Mouse (Mus musculus) spleen, adult 12 weeks (tissue): ENCODE measurements at regions not wholly inside any gene's neighbourhood (a gene's known extent, or its start where the extent isn't known, plus 50 kb on each side); places are given as distances from the start of the nearest gene placed in this dataset.

Source experiments
- DNase-seq: peaks from one replicate; pipeline ENCODE4 v3.0.0; 2022; ENCODE audit warnings: low spot score

DNA sequence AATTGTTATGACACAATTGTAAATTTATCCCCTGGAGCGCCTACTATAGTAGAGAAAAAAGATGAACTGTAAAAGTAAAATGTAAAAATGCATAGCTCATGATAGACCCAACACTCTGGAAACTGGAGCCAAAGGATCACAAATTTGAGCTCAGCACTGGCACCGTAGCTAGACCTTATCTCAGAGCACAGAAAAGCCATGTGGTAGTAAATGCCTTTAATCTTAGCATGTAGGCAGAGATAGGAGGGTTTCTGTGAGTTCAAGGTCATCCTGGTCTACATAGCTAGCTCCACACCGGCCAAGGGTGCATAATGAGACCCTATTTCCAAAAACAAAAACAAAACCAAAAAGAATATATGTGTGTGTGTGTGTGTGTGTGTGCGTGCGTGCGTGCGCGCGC, 203.6 kb upstream of the Hnrnpa3 start:
- DNase-seq, result no peak

DNA sequence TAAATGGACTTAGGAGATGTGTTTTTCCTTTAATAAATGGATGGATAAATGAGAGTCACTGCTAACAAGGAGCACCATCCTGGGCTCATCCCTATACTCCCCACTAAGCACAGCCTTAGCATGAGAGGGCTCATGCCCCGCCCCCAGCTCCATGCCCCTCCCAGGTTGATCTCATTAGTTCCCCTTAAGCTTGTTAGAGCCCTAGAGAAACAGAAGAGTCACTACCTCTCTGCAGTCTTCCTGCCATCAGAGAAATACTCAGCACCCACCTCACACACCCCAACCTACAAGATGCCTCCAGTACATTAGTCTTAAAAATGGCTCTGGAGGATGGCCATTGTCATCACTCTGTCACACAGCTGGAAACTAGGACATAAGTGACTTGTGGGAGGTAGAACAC, 202.8 kb upstream of the Hnrnpa3 start:
- DNase-seq, result no peak

DNA sequence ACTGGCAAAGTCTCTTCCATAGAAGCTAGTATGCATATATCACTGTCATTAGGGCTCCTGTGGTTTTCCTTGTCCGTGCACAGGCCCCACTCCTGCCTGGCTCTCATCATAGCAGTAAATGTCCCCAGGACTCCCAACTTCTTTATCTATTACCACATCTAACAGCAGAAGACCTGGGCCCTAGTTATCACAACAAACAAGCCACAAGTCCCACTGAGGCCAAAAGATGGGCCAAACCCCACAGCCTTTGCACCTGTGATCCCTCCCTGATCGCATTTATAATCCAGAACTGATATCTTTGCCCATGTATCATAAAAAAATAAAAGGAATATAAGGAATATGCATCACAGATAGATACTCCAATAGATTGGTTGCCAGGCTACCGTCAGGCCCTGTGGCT, 201.6 kb upstream of the Hnrnpa3 start:
- no peak for DNase-seq

DNA sequence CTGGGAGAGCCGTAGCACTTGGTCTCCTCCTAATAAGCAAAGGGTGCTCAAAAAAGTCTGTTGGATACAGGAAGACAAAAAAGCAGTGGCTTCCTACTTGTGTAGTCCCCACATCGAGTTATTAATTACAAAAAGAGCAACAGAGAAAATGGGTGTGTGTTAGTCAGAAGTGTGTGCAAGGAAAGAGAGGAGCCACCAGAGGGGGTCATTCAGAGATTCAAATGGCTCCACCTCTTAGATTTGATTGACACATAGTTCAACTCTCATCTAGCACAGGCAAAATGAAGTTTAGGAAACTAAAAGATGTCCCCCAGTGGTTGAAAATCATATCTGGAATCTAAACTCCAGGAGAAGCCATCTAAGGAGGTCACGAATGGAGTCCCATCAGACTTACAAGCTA, 200.2 kb upstream of the Hnrnpa3 start:
- no peak for DNase-seq

DNA sequence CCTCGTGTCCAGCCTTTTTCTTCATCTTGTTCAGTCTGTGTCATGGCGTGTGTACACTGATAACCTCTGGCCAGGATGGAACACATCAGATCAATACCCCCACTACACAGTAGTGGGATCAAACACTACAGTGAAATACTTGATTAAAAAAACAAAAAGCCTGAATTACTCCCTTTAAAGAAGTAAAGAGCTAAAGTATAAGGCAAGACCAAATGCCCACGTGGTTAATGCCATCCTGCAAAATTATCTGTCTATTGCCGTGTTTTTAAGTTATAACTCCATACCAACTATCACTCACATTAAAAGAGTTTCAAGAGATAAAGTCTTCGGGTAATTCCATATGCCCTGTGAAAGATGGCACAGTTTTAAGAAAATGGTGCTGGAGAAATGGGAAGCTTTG, 198.6 kb upstream of the Hnrnpa3 start:
- DNase-seq, result no peak

DNA sequence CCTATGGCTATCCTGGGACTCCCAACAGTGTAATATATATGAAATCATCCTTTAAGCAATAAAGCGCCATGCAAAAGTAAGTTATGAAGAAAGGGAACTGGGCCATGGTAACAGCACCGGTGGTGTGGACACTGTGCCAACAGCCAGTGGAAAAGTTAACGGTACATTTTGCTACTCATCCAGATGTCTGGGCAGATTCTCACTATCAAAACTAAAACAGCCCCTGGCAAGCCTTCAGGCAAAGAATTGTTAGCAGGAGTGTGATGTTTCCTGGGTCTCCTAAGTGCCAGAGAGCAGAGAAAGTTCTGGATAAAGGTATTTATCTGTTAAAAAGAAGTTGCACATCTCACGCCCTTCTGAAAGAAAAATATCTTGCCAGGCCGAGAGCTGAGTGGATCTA, 198.0 kb upstream of the Hnrnpa3 start:
- peak; percentile 19 for DNase-seq

DNA sequence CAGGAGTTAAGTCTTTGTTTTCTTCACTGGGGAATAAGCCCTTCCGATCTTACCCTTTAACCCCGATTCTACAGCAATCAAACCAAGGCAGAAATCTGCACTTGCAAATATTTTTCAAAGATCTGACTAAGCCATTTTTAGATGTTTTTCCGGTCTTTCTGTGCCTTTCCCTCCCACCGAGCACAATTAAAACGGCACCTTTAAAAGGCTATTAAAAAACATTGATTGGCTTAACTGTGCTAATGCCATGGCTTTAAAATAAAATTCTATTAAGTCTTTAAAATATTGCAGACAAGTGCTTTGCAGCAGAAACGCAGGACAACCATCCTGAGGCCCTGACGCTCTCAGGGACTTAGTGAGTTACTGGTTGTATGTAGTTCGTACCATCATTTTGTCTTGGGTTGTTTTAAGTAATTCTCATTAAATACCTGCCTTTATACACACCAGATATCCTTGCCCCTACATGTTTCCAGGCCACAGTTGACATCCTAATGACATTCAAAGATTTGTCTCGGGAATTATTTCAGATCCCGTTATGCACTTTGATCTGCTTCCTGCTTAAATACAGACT, 197.6 kb upstream of the Hnrnpa3 start:
- no peak for DNase-seq

DNA sequence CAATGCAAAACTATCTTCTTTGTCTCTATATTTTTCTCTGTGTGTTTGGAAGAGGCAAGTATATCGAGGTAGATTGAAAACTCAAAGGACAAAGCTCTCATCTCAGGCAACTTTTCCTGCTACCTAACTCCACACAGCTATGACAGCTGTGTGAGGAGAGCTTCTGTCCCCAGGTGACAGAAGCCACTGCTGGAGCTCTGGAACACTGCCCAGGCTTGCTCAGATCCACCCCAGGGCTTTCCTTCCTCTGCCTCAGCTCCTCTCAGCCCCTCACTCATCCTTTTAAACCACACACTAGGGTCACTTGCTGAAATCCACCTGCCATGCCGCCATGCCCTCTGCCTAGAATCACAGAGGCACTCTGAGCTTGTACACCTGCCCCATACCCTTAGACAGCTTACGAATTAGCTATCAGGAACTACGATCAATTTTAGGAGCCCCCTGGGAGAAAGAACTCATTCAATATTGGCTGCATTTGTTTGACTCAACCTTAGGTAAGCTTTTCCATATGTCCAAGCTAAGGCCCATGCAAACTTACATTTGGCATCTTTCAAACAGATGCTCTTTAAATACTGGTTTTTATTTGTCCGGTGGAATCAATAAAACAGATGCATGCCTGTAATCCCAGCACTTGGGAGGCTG, 196.9 kb upstream of the Hnrnpa3 start:
- no peak for DNase-seq

DNA sequence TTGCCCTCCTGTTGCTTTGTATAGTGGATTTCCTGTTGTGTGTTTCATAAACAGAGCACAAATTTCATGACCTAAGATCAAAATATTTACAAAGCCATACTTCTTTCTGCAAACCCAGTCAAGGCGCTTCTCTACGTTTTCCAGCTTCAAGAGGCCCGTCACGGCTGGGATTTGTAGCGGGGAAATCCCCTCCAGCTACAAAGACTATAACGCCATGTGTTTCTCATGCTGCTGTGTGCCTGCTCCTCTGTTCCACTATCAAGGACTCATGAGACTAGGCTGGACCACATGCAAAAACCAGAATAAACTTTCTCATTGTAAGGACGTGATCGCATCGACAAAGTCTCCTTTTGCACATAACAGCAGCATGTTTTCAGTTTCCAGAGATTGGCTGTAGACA, 196.0 kb upstream of the Hnrnpa3 start:
- no peak for DNase-seq

DNA sequence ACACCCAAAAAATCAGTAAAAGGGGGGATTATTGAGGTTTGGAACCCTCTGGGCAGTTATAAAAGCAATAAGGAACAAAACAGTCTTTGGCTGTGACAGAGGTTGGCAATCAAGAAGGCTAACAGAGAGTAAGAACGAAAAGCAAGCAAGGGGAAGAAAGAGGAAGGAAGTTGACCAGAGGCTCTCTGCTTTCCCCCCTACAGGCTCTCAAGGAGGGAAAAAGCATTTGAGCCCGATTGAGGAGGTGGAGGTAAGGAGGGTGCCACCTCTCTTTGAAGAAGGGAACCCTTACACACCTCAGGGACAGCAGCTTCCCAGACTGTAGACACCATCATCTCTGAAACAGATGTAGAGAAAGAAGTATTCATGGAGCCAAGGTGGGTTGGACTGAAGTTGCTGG, 194.6 kb upstream of the Hnrnpa3 start:
- no peak for DNase-seq

DNA sequence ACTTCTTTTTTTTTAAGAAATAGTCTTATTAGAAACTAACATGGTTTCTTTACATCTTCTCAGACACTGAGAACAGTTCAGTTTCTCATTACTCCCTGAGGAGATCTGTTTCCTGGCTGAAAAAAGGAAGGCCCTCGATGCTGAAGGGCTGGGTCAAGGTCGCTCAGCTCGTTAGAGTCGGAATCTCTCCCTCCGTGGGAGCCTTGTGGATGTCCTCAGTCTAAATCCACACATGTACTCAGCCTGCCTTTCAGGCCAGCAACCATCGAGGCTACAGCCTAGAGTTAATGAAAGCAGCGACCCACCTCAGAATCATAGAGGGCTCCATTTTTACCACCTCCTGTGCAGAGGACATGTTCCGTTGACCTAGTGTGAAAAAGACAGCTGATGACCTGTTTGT, 190.2 kb upstream of the Hnrnpa3 start:
- no peak for DNase-seq

DNA sequence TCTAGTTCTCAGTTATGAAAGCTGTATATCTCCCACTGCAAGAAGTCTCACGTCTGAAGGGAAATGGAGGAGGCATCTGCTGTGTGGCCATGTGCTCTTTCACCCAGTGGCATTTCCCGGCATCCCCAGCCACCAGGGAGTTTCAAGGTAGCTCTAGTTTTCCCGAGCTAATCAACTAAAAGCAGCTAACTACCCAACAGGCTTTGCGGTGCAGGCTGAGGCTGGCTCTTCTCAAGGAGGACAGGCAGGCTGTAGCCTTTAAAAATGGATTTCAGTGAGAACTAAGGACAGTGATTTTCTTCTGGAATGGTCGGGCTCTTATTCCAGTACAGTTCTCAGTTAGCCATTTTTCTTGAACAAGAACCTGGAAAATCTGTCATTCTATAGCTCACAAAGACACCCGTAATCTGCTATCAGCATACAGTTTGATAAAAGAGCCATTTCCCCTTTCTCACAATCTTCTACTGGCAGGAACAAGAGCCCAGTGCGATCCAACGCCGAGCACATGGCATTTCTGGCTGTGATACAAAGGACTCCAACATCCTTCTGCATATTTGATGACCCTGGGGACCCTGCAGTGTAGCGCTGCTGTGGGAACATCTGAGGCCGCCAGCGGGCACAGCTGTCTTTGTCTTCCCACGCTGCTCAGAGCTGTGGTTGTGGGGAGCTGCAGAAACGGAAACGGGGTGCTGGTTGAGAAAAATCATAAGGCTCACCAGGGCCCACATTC, 188.9 kb upstream of the Hnrnpa3 start:
- DNase-seq, result peak; percentile 24

DNA sequence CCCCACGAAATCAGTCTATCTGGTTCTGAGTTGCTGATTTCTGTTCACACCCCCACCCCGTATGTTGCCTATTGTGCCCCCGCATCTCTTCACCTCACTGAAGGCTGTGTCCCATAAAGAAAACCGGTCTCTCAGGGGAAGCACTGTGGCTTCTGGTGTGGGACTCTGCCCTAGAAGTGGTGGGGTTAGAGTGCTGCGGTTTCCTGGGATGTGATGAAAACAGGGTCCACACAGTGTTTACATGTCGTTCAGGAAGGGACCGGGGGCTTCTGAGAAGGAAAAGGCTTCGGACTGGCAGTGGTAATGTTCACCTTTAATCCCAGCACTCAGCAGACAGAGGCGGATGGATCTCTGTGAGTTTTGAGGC, 188.4 kb upstream of the Hnrnpa3 start:
- DNase-seq, result no peak

DNA sequence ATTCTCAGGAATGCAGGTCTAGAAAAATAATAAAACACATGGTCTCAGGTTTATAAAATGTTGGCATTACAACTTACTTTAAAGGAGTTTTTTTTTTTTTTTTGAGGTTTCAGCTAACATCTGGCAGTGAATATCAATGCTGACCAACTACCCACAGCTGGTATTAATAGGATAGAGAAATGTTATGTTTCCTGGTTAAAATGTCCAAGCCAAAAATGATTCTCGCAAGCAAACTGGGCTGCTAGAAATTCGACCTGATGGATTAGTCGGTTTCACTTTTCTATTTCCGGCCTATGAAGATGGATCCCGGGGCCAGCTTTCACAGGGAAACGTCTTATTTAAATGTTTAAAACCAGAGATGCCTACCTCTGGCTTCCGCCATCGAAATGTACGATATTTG, 186.6 kb upstream of the Hnrnpa3 start:
- DNase-seq, result no peak

DNA sequence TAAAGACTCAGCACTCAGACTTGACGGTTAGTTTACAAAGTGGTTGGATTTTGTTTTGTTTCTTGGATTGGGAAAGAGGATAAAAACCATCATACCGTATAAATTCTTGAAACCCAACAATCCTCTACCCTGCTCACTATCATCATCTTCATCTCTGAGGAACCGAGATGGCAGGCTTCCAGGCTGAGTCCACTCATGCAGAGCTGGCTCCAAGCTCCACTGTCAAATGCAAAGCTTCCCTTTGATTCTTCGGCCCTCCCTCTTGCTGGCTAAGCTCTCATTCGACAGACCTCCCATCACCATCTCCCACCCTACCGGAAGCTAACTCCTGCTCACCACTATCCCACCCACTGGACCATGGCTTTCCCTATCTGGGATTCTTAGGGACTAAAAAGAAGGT, 184.6 kb upstream of the Hnrnpa3 start:
- DNase-seq, result no peak

DNA sequence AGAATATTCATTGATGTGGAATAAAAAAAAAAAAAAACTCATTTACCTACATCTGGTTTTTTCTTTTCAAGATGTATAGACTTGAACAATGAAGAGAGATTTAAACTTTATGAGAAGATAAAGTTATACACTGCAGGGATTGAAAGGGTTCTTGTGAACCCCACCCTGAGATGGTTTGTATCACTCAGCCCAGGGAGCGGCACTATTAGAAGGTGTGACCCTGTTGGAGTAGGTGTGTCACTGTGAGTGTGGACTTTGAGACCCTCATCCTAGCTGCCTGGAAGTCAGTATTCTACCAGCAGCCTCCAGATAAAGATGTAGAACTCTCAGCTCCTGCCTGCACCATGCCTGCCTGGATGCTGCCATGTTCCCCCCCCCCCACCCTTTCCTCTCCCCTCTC, 182.7 kb upstream of the Hnrnpa3 start:
- DNase-seq, result no peak

DNA sequence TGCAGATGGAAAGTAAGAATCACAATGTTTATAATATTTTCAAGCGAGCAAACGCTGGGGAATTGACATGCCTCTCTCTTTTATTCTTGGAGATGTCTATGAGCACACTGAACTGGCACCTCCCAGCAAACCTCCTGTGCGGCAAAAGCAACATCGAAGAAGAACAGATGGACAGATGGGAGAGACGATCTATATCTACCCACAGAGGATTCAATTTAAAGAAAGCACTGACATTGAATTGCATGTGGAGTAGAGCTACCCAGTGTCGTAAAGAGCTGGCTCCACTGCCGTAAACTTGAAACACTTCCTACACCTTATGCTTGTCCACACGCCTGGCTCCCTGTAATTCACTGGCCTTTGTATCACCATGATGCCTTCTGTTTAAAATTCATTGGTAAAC, 182.0 kb upstream of the Hnrnpa3 start:
- DNase-seq, result no peak

DNA sequence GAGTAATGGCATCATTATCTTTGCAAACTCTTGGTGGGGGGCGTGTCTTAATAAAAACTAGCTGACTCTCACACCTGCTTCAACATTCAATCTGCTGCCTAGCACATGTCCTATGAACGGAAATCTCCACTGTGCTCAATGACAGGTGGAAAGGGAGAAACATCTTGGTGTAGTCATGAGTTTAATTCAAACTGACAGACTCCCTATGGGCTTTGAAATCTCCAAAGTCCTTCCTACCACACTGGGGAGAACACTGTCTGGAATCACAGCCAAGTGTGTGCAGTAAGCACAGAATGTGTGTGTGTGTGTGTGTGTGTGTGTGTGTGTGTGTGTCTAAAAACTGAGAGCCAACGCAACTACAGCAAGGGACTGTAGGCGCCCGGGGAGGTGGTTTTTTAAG, 179.5 kb upstream of the Hnrnpa3 start:
- no peak for DNase-seq

DNA sequence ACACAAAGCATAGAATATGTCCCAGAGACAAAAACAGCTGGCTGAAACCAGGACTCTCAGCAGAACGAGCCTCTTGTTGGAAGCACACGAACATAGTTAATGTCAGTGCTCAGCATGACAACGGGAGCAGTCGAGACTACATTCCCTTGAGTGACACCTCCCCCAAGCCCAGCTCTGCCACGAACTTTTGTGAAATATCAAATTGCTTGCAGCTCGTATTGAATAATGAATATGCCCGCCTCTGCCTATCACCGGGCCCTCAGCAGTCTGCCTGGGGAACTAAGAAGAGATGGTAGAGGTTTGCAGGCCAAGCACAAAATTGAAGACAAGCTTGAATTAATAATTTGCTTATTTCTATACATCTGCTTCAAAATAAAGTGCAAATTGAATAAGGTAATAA, 177.2 kb upstream of the Hnrnpa3 start:
- no peak for DNase-seq

DNA sequence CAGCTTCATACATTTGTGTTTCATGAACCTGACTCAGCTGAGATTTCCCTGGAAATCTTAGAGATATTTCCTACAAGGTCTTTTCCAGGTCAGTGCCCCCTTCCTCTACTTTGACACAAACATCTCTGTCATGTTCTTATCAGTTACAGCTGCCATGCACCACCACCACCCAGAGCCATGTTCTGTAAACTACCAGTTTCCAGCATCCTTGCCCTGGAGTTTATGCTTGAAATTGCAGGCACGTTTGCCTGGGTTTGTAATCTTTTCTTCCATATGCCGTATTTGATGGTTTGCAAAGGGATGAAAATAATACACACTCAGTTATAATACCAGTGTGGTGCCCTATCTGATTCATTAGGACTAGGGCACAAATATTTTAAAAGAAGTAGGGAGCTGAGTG, 176.6 kb upstream of the Hnrnpa3 start:
- no peak for DNase-seq

DNA sequence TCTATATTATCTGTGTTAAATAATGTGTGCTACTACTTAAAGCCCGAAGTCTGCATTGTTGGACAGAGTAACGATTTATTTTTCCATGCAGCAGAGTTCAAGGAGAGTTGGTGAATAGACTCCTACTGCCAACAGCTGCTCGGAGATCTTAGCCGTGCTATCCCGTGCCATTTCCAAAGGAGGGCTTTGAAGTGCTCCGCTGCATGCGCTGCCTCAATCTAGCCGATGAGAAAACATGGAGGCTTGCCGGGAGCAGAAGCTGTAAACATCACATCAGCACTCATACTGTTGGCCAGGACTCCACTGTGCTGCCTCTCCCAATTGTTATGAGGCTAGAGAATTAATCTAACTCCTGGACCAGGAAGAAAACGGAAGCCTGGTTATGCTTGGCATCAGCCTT, 174.1 kb upstream of the Hnrnpa3 start:
- no peak for DNase-seq

DNA sequence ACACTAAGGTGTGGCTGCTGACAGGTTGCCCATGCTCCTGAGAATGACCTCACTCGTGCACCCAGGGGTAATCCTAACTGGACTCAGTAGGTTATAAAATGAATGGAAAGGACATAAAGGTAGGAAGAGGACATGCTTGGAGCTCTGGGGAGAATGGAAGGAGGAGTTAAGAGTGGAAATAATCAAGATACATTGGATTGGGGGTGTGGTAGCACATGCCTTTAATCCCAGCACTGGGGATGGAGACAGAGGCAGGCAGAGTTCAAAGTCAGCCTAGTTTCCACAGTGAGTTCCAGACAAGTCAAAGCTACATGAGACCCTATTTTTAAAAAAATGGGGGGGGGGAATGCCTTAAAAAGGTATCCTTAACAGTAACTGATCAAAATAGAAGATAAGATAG, 167.9 kb upstream of the Hnrnpa3 start:
- no peak for DNase-seq

DNA sequence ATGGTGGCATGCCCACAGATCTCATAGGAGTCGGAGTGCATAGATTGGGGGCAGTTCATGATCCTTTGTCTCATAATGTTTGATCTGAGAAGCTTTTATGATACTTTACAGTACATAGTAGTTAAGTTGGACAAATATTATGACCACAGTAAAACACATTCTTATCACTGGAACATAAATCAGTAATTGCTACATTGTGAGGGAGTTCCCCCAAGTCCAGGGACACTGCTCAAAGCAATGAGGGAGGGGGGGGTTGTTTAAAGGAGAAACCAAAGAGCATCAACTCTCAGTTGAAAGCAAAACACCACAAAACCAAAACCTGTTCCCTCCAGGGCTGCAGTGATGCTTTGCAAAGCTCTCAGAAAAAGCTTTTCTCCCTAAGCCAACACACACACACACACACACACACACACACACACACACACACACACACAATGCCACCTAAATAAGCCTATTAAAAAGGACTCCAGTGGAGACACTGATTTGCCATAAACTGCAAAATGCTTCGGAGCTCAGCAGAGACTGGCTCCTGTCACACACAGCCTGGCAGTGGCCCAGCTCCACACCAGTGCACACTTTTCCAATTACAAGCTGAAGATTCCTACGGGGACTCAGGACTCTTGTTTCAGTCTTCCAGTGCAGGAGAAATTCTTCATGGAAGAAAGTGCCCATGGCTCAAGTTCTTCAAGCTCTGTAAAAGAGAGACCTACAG, 167.1 kb upstream of the Hnrnpa3 start:
- no peak for DNase-seq
